In genomic region chr9:57637272-57637671, GRCm38 (mm10) we compare ENCODE assay signal across 12 mouse cellular contexts. TPM values are rescaled to one million over a fixed set of nuclear protein-coding genes. Genes with fewer than 3 reads are reported as not detected.
A peak's percentile ranks its signal among the peaks of the same experiment; 100 is the strongest.
DNase-seq lines count a peak whose midpoint lies in the region; ATAC-seq and TF ChIP-seq lines count a peak whose summit lies in the region.
"Had no signal": no experiment of that assay in that cellular context is flagged by ENCODE, and none has a peak within 500 bp of the region (broad histone marks: within the 10 kb centered on the region; RNA-seq: fewer than 3 reads in every experiment).

No protein-coding gene starts in this region.

- ATAC-seq in heart, embryonic 16.5 days (replicated peaks; ENCODE audit: extremely low read depth, insufficient read depth, low FRiP score) = no peak
- ATAC-seq in limb, embryonic 11.5 days (ENCODE audit: insufficient number of reproducible peaks, low FRiP score, low TSS enrichment, low read depth) = no peak

- no peaks in the 10 kb centered on the region for H3K9me3 ChIP-seq in heart, embryonic 16.5 days (replicated peaks; ENCODE audit: control insufficient read depth, low read length)
- H3K9me3 ChIP-seq in limb, embryonic 11.5 days (ENCODE audit: control insufficient read depth, low read length) = no peaks in the 10 kb centered on the region
- H3K9me3 ChIP-seq: neural tube, embryonic 12.5 days had no signal

- TF ChIP-seq POLR2A in thymus, adult 2 months (IDR thresholded peaks at IDR 0.05; ENCODE audit: control insufficient read depth, extremely low read depth, insufficient read depth, low read length, poor library complexity) = no peak

- no peaks in the 10 kb centered on the region; the same call in 1 of the 2 replicates for H3K36me3 ChIP-seq in heart, embryonic 16.5 days (ENCODE audit: control insufficient read depth, insufficient read depth)
- H3K36me3 ChIP-seq in thymus, adult 2 months (ENCODE audit: control insufficient read depth, insufficient read depth, low read length) = no peaks in the 10 kb centered on the region; the same call in 1 of the 2 replicates
- H3K36me3 ChIP-seq in limb, embryonic 11.5 days (ENCODE audit: control insufficient read depth, insufficient read depth, low read length) = no peaks in the 10 kb centered on the region; the same call in 1 of the 2 replicates

- peaks cover 62% of the 10 kb centered on the region for H3K4me1 ChIP-seq in heart, embryonic 16.5 days (ENCODE audit: control insufficient read depth, insufficient read depth, low read length)
- peaks cover 75% of the 10 kb centered on the region for H3K4me1 ChIP-seq in thymus, adult 2 months (replicated peaks; ENCODE audit: control insufficient read depth, insufficient read depth, low read length)
- H3K4me1 ChIP-seq in limb, embryonic 11.5 days (ENCODE audit: control insufficient read depth, insufficient read depth, low read length) = peaks cover 51% of the 10 kb centered on the region

- H3K9ac ChIP-seq in heart, embryonic 16.5 days (ENCODE audit: low read length) = peak overlapping the region; percentile 66
- no peak overlapping the region for H3K9ac ChIP-seq in limb, embryonic 11.5 days (ENCODE audit: low read length)
- H3K9ac ChIP-seq: neural tube, embryonic 12.5 days had no signal

- H3K4me2 ChIP-seq in heart, embryonic 16.5 days (ENCODE audit: low read depth, low read length) = peak overlapping the region; percentile 54; the same call in 1 of the 2 replicates
- H3K4me2 ChIP-seq in limb, embryonic 11.5 days (ENCODE audit: low read depth, severe bottlenecking) = peak overlapping the region; percentile 10; the same call in 1 of the 2 replicates
- H3K4me2 ChIP-seq: neural tube, embryonic 12.5 days had no signal

- no peak overlapping the region; the same call in 1 of the 2 replicates for H3K4me3 ChIP-seq in heart, embryonic 16.5 days (ENCODE audit: low read length)
- H3K4me3 ChIP-seq in thymus, adult 2 months (ENCODE audit: control insufficient read depth, insufficient read depth, low read length) = no peak overlapping the region
- H3K4me3 ChIP-seq in limb, embryonic 11.5 days (ENCODE audit: low read depth, low read length) = no peak overlapping the region
- H3K4me3 ChIP-seq: erythroblast, embryonic 14.5 days; neural tube, embryonic 12.5 days had no signal

- DNase-seq in heart, adult 9 months (ENCODE audit: low spot score in 2 of 2) = no peak
- no peak for DNase-seq in thymus, adult 2 months
- no peak for DNase-seq in thymus, postnatal 14 days
- DNase-seq in limb, embryonic 11.5 days (ENCODE audit: low spot score) = no peak
- no peak for DNase-seq in cerebellum, adult 18-20 months
- no peak for DNase-seq in layer of hippocampus, postnatal 14 days (ENCODE audit: low spot score in 2 of 2)
- no peak for DNase-seq in gastrocnemius, postnatal 10 days

- no peaks in the 10 kb centered on the region for H3K27me3 ChIP-seq in heart, embryonic 16.5 days (ENCODE audit: control insufficient read depth, insufficient read depth, low read length)
- no peaks in the 10 kb centered on the region for H3K27me3 ChIP-seq in thymus, adult 2 months (ENCODE audit: control insufficient read depth, insufficient read depth, low read length)
- no peaks in the 10 kb centered on the region for H3K27me3 ChIP-seq in limb, embryonic 11.5 days (ENCODE audit: control insufficient read depth, insufficient read depth, low read length)
- H3K27me3 ChIP-seq: neural tube, embryonic 12.5 days had no signal

- 31% methylated on average over 3 of the region's 3 CpGs for WGBS in heart, embryonic 16.5 days
- WGBS in thymus, adult 2 months = 39% methylated on average over 3 of the region's 3 CpGs
- 79% methylated on average over 3 of the region's 3 CpGs for WGBS in limb, embryonic 11.5 days

- TF ChIP-seq CTCF in thymus, adult 2 months (IDR thresholded peaks at IDR 0.05; ENCODE audit: borderline replicate concordance, control insufficient read depth, extremely low read depth, insufficient read depth, low read length, poor library complexity) = no peak

- peak overlapping the region; percentile 94 for H3K27ac ChIP-seq in heart, embryonic 16.5 days (ENCODE audit: low read length)
- H3K27ac ChIP-seq in thymus, adult 2 months (ENCODE audit: control insufficient read depth, insufficient read depth, low read length) = peak overlapping the region; percentile 90; the same call in 1 of the 2 replicates
- H3K27ac ChIP-seq in limb, embryonic 11.5 days (replicated peaks; ENCODE audit: low read depth, low read length) = peak overlapping the region; percentile 91
- H3K27ac ChIP-seq: neural tube, embryonic 12.5 days had no signal

RNA-seq across cellular contexts. Expression of gene Csk, which starts 16.2 kb away (rescaled TPM):
- polyA plus RNA-seq in heart, embryonic 16.5 days (2015; fragmentation: Nextera tagmentation; extraction: Ambion mirVana) = 20.4 and 29.9 TPM in 2 replicates
- 245 and 301 TPM in 2 replicates for polyA plus RNA-seq in thymus, adult 2 months (2012; rRNA removed)
- polyA plus RNA-seq in limb, embryonic 11.5 days (2014; fragmentation: Nextera tagmentation; extraction: Ambion mirVana) = 33.7 and 34.6 TPM in 2 replicates
- total RNA-seq in layer of hippocampus, postnatal 14 days (2021) = 10 to 100 TPM; 41.6 to 49.5 TPM
- total RNA-seq in gastrocnemius, postnatal 10 days (2021) = 10 to 100 TPM; 19.3 to 31.7 TPM

RNA-seq across cellular contexts. Expression of gene Lman1l, which starts 16.7 kb away (rescaled TPM):
- 0.11 TPM in 1 of 2 replicates, not detected in the other for polyA plus RNA-seq in heart, embryonic 16.5 days (2015; fragmentation: Nextera tagmentation; extraction: Ambion mirVana)
- 0.20 and 0.26 TPM in 2 replicates for polyA plus RNA-seq in thymus, adult 2 months (2012; rRNA removed)
- not detected in 2 replicates for polyA plus RNA-seq in limb, embryonic 11.5 days (2014; fragmentation: Nextera tagmentation; extraction: Ambion mirVana)
- not detected for total RNA-seq in layer of hippocampus, postnatal 14 days (2021)
- not detected for total RNA-seq in gastrocnemius, postnatal 10 days (2021)
- total RNA-seq: adrenal gland, postnatal 14 days; layer of hippocampus, postnatal 25 days had no signal
- polyA plus RNA-seq: erythroblast, embryonic 14.5 days; neural tube, embryonic 12.5 days had no signal

RNA-seq across cellular contexts. Expression of gene Cplx3, which starts 31.2 kb away (rescaled TPM):
- polyA plus RNA-seq in heart, embryonic 16.5 days (2015; fragmentation: Nextera tagmentation; extraction: Ambion mirVana) = not detected in 2 replicates
- 0.04 and 0.34 TPM in 2 replicates for polyA plus RNA-seq in thymus, adult 2 months (2012; rRNA removed)
- polyA plus RNA-seq in limb, embryonic 11.5 days (2014; fragmentation: Nextera tagmentation; extraction: Ambion mirVana) = not detected in 2 replicates
- 1 to 10 TPM; 2.4 to 3.2 TPM for total RNA-seq in layer of hippocampus, postnatal 14 days (2021)
- total RNA-seq in gastrocnemius, postnatal 10 days (2021) = not detected
- total RNA-seq: adrenal gland, postnatal 14 days had no signal
- polyA plus RNA-seq: erythroblast, embryonic 14.5 days; neural tube, embryonic 12.5 days had no signal

RNA-seq across cellular contexts. Expression of gene Cyp1a2, which starts 46.2 kb away (rescaled TPM):
- 0.07 TPM in 1 of 2 replicates, not detected in the other for polyA plus RNA-seq in heart, embryonic 16.5 days (2015; fragmentation: Nextera tagmentation; extraction: Ambion mirVana)
- 1.1 and 2.5 TPM in 2 replicates for polyA plus RNA-seq in thymus, adult 2 months (2012; rRNA removed)
- not detected in 2 replicates for polyA plus RNA-seq in limb, embryonic 11.5 days (2014; fragmentation: Nextera tagmentation; extraction: Ambion mirVana)
- not detected for total RNA-seq in layer of hippocampus, postnatal 14 days (2021)
- under 1 TPM in 1 of 2 experiments, not detected in 1; 0.14 TPM for total RNA-seq in gastrocnemius, postnatal 10 days (2021)
- total RNA-seq: layer of hippocampus, postnatal 25 days had no signal
- polyA plus RNA-seq: erythroblast, embryonic 14.5 days; neural tube, embryonic 12.5 days had no signal

RNA-seq across cellular contexts. Expression of gene Ulk3, which starts 48.0 kb away (rescaled TPM):
- polyA plus RNA-seq in heart, embryonic 16.5 days (2015; fragmentation: Nextera tagmentation; extraction: Ambion mirVana) = 17.9 and 20.1 TPM in 2 replicates
- polyA plus RNA-seq in thymus, adult 2 months (2012; rRNA removed) = 65.7 and 71.9 TPM in 2 replicates
- polyA plus RNA-seq in limb, embryonic 11.5 days (2014; fragmentation: Nextera tagmentation; extraction: Ambion mirVana) = 9.7 and 9.8 TPM in 2 replicates
- total RNA-seq in layer of hippocampus, postnatal 14 days (2021) = 10 to 100 TPM; 24.1 to 24.5 TPM
- total RNA-seq in gastrocnemius, postnatal 10 days (2021) = 10 to 100 TPM in 1 of 2 experiments, 1 to 10 TPM in 1; 7.6 to 12.2 TPM
